Comparison of ENCODE assay signal across 7 mouse cellular contexts in the genomic region with DNA sequence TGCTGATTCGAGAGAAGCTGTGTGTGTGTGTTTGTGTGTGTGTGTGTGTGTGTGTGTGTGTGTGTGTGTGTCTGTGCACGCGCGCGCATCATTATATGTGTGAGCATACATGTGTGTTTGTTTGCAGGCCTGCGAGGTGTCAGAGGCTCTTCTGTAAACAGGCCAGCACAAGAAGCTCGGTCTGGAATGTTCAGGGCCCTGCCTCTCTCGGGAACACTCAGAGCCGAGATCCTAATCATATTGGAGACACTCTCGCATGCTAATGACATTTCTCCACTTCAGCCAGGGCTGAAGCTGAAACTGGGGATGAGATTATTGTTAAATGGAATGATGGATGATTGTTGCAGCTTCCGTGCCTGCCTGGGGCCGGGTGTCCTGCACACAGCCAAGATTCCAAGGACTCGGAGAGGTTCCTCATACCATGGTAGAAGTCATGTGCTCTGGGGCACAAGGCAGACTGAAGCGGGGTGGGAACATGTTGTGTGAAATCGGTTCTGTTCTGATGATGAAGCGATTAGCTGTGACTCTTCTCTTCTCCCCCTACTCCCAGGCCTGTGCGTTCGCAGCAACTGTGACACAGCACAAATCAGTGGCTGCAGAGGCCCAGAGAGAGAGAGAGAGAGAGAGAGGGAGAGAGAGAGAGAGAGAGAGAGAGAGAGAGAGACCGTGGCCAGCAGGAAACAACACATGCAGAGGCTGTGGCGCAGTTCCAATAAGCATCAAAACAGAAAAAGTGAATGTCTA.
DNase-seq lines count a peak whose midpoint lies in the region; ATAC-seq and TF ChIP-seq lines count a peak whose summit lies in the region.

No protein-coding gene starts in this region.

- no peak overlapping the region for H3K4me3 ChIP-seq in hindbrain, embryonic 12.5 days
- no peak overlapping the region for H3K4me3 ChIP-seq in neural tube, embryonic 12.5 days
- H3K4me3 ChIP-seq in liver, postnatal 0 days (ENCODE audit: low read depth, low read length) = no peak overlapping the region

- H3K27me3 ChIP-seq in hindbrain, embryonic 12.5 days = no peaks in the 10 kb centered on the region
- H3K27me3 ChIP-seq in neural tube, embryonic 12.5 days (replicated peaks) = no peaks in the 10 kb centered on the region
- H3K27me3 ChIP-seq in liver, postnatal 0 days (ENCODE audit: insufficient read depth, low read length) = no peaks in the 10 kb centered on the region

- no peak for TF ChIP-seq EP300 in liver, postnatal 0 days (IDR thresholded peaks at IDR 0.05; ENCODE audit: low read depth)

- intact Hi-C loops in left cerebral cortex, postnatal 4 days (cut with DNase I) = no loop called here
- intact Hi-C loops in gastrocnemius, postnatal 14 days (cut with DNase I; ENCODE audit: low total_unique reads) = no loop called here

- no peak for TF ChIP-seq CTCF in liver, postnatal 0 days (IDR thresholded peaks at IDR 0.05; ENCODE audit: low read depth)

- no peaks in the 10 kb centered on the region for H3K36me3 ChIP-seq in hindbrain, embryonic 12.5 days
- no peaks in the 10 kb centered on the region for H3K36me3 ChIP-seq in neural tube, embryonic 12.5 days
- H3K36me3 ChIP-seq in liver, postnatal 0 days (replicated peaks; ENCODE audit: insufficient read depth, low read length) = no peaks in the 10 kb centered on the region

- ATAC-seq in hindbrain, embryonic 12.5 days (ENCODE audit: low FRiP score) = peak; percentile 63
- ATAC-seq in neural tube, embryonic 12.5 days (ENCODE audit: low FRiP score, low read depth) = peak; percentile 63
- ATAC-seq in liver, postnatal 0 days = no peak

- peaks cover 7% of the 10 kb centered on the region; the same call in 1 of the 2 replicates for H3K4me1 ChIP-seq in hindbrain, embryonic 12.5 days
- H3K4me1 ChIP-seq in neural tube, embryonic 12.5 days = no peaks in the 10 kb centered on the region
- no peaks in the 10 kb centered on the region for H3K4me1 ChIP-seq in liver, postnatal 0 days (ENCODE audit: insufficient read depth)

- WGBS in hindbrain, embryonic 12.5 days = 64% methylated on average over 20 of the region's 20 CpGs
- WGBS in neural tube, embryonic 12.5 days = 72% methylated on average over 20 of the region's 20 CpGs
- WGBS in liver, postnatal 0 days (ENCODE audit: insufficient replicate concordance) = 60% methylated on average over 20 of the region's 20 CpGs

- no peaks in the 10 kb centered on the region for H3K9me3 ChIP-seq in hindbrain, embryonic 12.5 days (replicated peaks)
- H3K9me3 ChIP-seq in neural tube, embryonic 12.5 days = no peaks in the 10 kb centered on the region
- no peaks in the 10 kb centered on the region for H3K9me3 ChIP-seq in liver, postnatal 0 days (ENCODE audit: low read length)

- peak overlapping the region; percentile 60; the same call in 1 of the 2 replicates for H3K27ac ChIP-seq in hindbrain, embryonic 12.5 days
- H3K27ac ChIP-seq in neural tube, embryonic 12.5 days = no peak overlapping the region; the same call in 1 of the 2 replicates
- H3K27ac ChIP-seq in liver, postnatal 0 days (ENCODE audit: low read depth) = no peak overlapping the region

- DNase-seq in left cerebral cortex, postnatal 4 days = peak; percentile 29
- no peak for DNase-seq in left cerebral cortex, adult 11 months (ENCODE audit: low spot score)
- DNase-seq in gastrocnemius, postnatal 14 days = peak; percentile 23
- no peak for DNase-seq in liver, postnatal 0 days
- DNase-seq in spleen, adult 18-20 months = no peak

- H3K4me2 ChIP-seq in hindbrain, embryonic 12.5 days (replicated peaks) = no peak overlapping the region
- no peak overlapping the region for H3K4me2 ChIP-seq in neural tube, embryonic 12.5 days (replicated peaks)
- no peak overlapping the region for H3K4me2 ChIP-seq in liver, postnatal 0 days (ENCODE audit: low read depth, low read length)

- H3K9ac ChIP-seq in hindbrain, embryonic 12.5 days = no peak overlapping the region
- no peak overlapping the region for H3K9ac ChIP-seq in neural tube, embryonic 12.5 days
- H3K9ac ChIP-seq in liver, postnatal 0 days (replicated peaks) = no peak overlapping the region

Comparison
In these comparisons a context has a peak if more than half of its experiments do, and no peak if none do; other contexts are left out.
1. DNase-seq: peak in left cerebral cortex, postnatal 4 days (single experiment) and gastrocnemius, postnatal 14 days (single experiment); none in left cerebral cortex, adult 11 months (single experiment), liver, postnatal 0 days (single experiment) and spleen, adult 18-20 months (0 of 2).